Mouse (Mus musculus) C2C12 (cell line): ENCODE data around the gene Ctr9.

Source experiments
- CEBPB ChIP-seq: IDR thresholded peaks from one replicate; pipeline ENCODE4 v1.6.1; 2011; ENCODE audit warnings: low read depth, mild to moderate bottlenecking, control low read depth, moderate library complexity
- CTCF ChIP-seq: IDR thresholded peaks from one replicate; pipeline ENCODE4 v1.5.1; 2011; ENCODE audit not compliant: control insufficient read depth, insufficient read depth, insufficient read length
- MAX ChIP-seq: IDR thresholded peaks from one replicate; pipeline ENCODE4 v1.6.1; 2011; ENCODE audit warnings: mild to moderate bottlenecking, control low read depth
- MYOD1 ChIP-seq: IDR thresholded peaks from one replicate; pipeline ENCODE4 v1.6.1; 2011; ENCODE audit warnings: low read depth; ENCODE audit not compliant: control insufficient read depth, insufficient read length
- USF1 ChIP-seq: IDR thresholded peaks from one replicate; pipeline ENCODE4 v1.6.1; 2011; ENCODE audit warnings: low read depth, mild to moderate bottlenecking, control low read depth, moderate library complexity

- TF ChIP-seq CTCF (no peak), MYOD1 (no peak), MAX (no peak), CEBPB (no peak), USF1 (no peak)
Measured at GRCm38 (mm10) chr7:111080026-111080425, 51.3 kb downstream of the Ctr9 start.
